Mouse (Mus musculus) liver, embryonic 14.5 days (tissue): Measurements from ENCODE around the gene Synpo2l. TPM values are rescaled to one million over a fixed set of nuclear protein-coding genes. Genes with fewer than 3 reads are reported as not detected.
A peak's percentile ranks its signal among the peaks of the same experiment; 100 is the strongest.

Source experiments
- ATAC-seq: fragments of 200-750 bp; cut with Nextera tagmentation; 2 replicates; pipeline ENCODE4 v1.8.0; 2017; ENCODE audit warnings: moderate number of reproducible peaks, mild to moderate bottlenecking, moderate library complexity; ENCODE audit not compliant: insufficient read depth
- DNase-seq, 3 experiments: peaks; one replicate each; pipeline ENCODE4 v3.0.0-alpha.2; 2012 to 2013; ENCODE audit warnings: low read depth in 3 of 3, low spot score in 3 of 3
- H3K27ac ChIP-seq: fragments of 300-500 bp; sonication (generic); 2 replicates; pipeline ENCODE4 v1.5.1; 2014; ENCODE audit warnings: moderate library complexity, mild to moderate bottlenecking, control low read depth, inconsistent platforms
- H3K27me3 ChIP-seq: fragments of 300-500 bp; sonication (generic); 2 replicates; pipeline ENCODE4 v1.6.1; 2014; ENCODE audit warnings: mild to moderate bottlenecking, low read length, moderate library complexity; ENCODE audit not compliant: control insufficient read depth, insufficient read depth
- H3K36me3 ChIP-seq: fragments of 300-500 bp; sonication (generic); replicated peaks from 2 replicates; pipeline ENCODE4 v1.6.1; 2014; ENCODE audit warnings: low read depth; ENCODE audit not compliant: control insufficient read depth, insufficient read depth
- H3K4me1 ChIP-seq, 2 experiments: fragments of 200-500 bp in 1 of 2; fragments of 300-500 bp in 1 of 2; sonication (generic) in 1 of 2; replicated peaks; 2 replicates each; pipeline ENCODE4 v1.6.1; 2012 to 2014; ENCODE audit warnings: antibody characterized with exemption in 1 of 2, inconsistent platforms in 1 of 2, low read length in 1 of 2; ENCODE audit not compliant: control insufficient read depth in 2 of 2, insufficient read depth in 2 of 2
- H3K4me2 ChIP-seq: fragments of 300-500 bp; sonication (generic); 2 replicates; pipeline ENCODE4 v1.6.1; 2014; ENCODE audit warnings: low read depth, mild to moderate bottlenecking, control low read depth, moderate library complexity
- H3K4me3 ChIP-seq, 2 experiments: fragments of 200-500 bp in 1 of 2; fragments of 300-500 bp in 1 of 2; sonication (generic) in 1 of 2; 2 replicates each; pipeline ENCODE4 v1.5.1; 2012 to 2014; ENCODE audit warnings: low read depth in 2 of 2, low read length in 2 of 2, mild to moderate bottlenecking in 2 of 2, control low read depth in 1 of 2, inconsistent platforms in 1 of 2, moderate library complexity in 1 of 2; ENCODE audit not compliant: insufficient read depth in 1 of 2
- H3K9ac ChIP-seq: fragments of 300-500 bp; sonication (generic); replicated peaks from 2 replicates; pipeline ENCODE4 v1.6.1; 2014; ENCODE audit warnings: mild to moderate bottlenecking, control low read depth, moderate library complexity
- H3K9me3 ChIP-seq: fragments of 300-500 bp; sonication (generic); 2 replicates; pipeline ENCODE4 v1.6.1; 2016; ENCODE audit warnings: low read length, mixed read lengths; ENCODE audit not compliant: control insufficient read depth
- CTCF ChIP-seq: IDR thresholded peaks from 2 replicates; pipeline ENCODE4 v1.5.1; 2016; ENCODE audit warnings: antibody characterized with exemption, low read depth, control low read depth
- EP300 ChIP-seq: IDR thresholded peaks from 2 replicates; pipeline ENCODE4 v1.6.1; 2016; ENCODE audit warnings: antibody characterized with exemption, low read depth
- WGBS: fragments of 180-500 bp; shearing (Covaris S2); extraction: QIAGEN DNeasy Blood & Tissue Kit; methylation state at CpG from one replicate; pipeline ENCODE4 v1.1.7; 2014; ENCODE audit not compliant: insufficient replicate concordance; 5-methylcytosine and 5-hydroxymethylcytosine counted together
- polyA plus RNA-seq, 2 experiments: library from polyadenylated mRNA; depleted of rRNA in 1 of 2; stranded (reverse) in 1 of 2; unstranded in 1 of 2; fragments of >200 nt; fragmentation: Nextera tagmentation in 1 of 2; extraction: Ambion mirVana in 1 of 2; gene quantifications; 2 replicates each; pipeline versions ENCODE4 v1.2.1 to v1.2.3; 2012 to 2014

The Synpo2l gene
- polyA plus RNA-seq, 2 experiments: 0.02 TPM; not detected in 1

- ATAC-seq (no peak), DNase-seq (no peak)
- Histone ChIP-seq H3K36me3 (peaks cover 53% of the 10 kb centered on the region), H3K27me3 (no peaks in the 10 kb centered on the region), H3K4me1 (peaks cover 19 to 25% of the 10 kb centered on the region in 2 experiments), H3K9ac (no peak overlapping the region), H3K27ac (no peak overlapping the region; the same call in 1 of the 2 replicates), H3K4me3 (no peak overlapping the region), H3K4me2 (0 out of 2 replicates have a peak overlapping the region, but pooled peaks have one; percentile 80), H3K9me3 (no peaks in the 10 kb centered on the region)
- 70% methylated on average over 10 of the region's 10 CpGs for WGBS
- TF ChIP-seq EP300 (no peak), CTCF (no peak)
Observed at GRCm38 (mm10) chr14:20693589-20694101, 25.5 kb upstream of the Synpo2l start.

- Histone ChIP-seq H3K4me3 (no peak overlapping the region), H3K9ac (no peak overlapping the region), H3K9me3 (no peaks in the 10 kb centered on the region), H3K27me3 (no peaks in the 10 kb centered on the region), H3K36me3 (peaks cover 67% of the 10 kb centered on the region), H3K27ac (no peak overlapping the region), H3K4me1 (peaks cover 12 to 20% of the 10 kb centered on the region in 2 experiments; a peak in 3 of 4 replicates), H3K4me2 (no peak overlapping the region)
- TF ChIP-seq EP300 (no peak), CTCF (no peak)
- no peak for DNase-seq
- ATAC-seq: no peak
- WGBS: 79% methylated on average over 6 of the region's 6 CpGs
Observed at GRCm38 (mm10) chr14:20691772-20692171, 23.6 kb upstream of the Synpo2l start.

GRCm38 (mm10) chr14:20689009-20689408 is 20.9 kb upstream of the Synpo2l start:
- TF ChIP-seq CTCF (no peak), EP300 (no peak)
- 80% methylated on average over 2 of the region's 2 CpGs for WGBS
- no peak overlapping the region for H3K9ac ChIP-seq

GRCm38 (mm10) chr14:20686576-20686975 is 18.4 kb upstream of the Synpo2l start:
- no peak overlapping the region for H3K4me3 ChIP-seq
- no peak overlapping the region for H3K4me2 ChIP-seq
- H3K27me3 ChIP-seq: no peaks in the 10 kb centered on the region
- H3K36me3 ChIP-seq: peaks cover 93% of the 10 kb centered on the region
- no peak overlapping the region for H3K9ac ChIP-seq
- H3K4me1 ChIP-seq: 0 out of 4 replicates have a peak, but pooled peaks cover 0 to 2% of the 10 kb centered on the region in 2 experiments
- DNase-seq (no peak), ATAC-seq (no peak)
- H3K9me3 ChIP-seq: no peaks in the 10 kb centered on the region
- 90% methylated on average over 3 of the region's 3 CpGs for WGBS
- H3K27ac ChIP-seq: no peak overlapping the region
- no peak for TF ChIP-seq CTCF
- no peak for TF ChIP-seq EP300

More at GRCm38 (mm10) chr14:20689009-20689408, 20.9 kb upstream of the Synpo2l start:
- DNase-seq: no peak
- ATAC-seq: no peak
- no peaks in the 10 kb centered on the region for H3K9me3 ChIP-seq
- H3K27ac ChIP-seq: no peak overlapping the region
- no peak overlapping the region for H3K4me3 ChIP-seq
- peaks cover 2 to 4% of the 10 kb centered on the region in 2 experiments; a peak in 2 of 4 replicates for H3K4me1 ChIP-seq
- no peaks in the 10 kb centered on the region for H3K27me3 ChIP-seq
- no peak overlapping the region for H3K4me2 ChIP-seq
- peaks cover 92% of the 10 kb centered on the region for H3K36me3 ChIP-seq

GRCm38 (mm10) chr14:20682498-20682897 is 14.3 kb upstream of the Synpo2l start:
- H3K4me3 ChIP-seq: no peak overlapping the region
- peaks cover 96% of the 10 kb centered on the region for H3K36me3 ChIP-seq
- H3K9me3 ChIP-seq: no peaks in the 10 kb centered on the region
- ATAC-seq (peak; percentile 48), DNase-seq (no peak)
- H3K27ac ChIP-seq: no peak overlapping the region
- H3K4me1 ChIP-seq: 0 out of 4 replicates have a peak, but pooled peaks cover 0 to 2% of the 10 kb centered on the region in 2 experiments
- WGBS: 59% methylated on average over 3 of the region's 3 CpGs
- TF ChIP-seq EP300 (no peak), CTCF (no peak)
- H3K4me2 ChIP-seq: no peak overlapping the region
- H3K27me3 ChIP-seq: no peaks in the 10 kb centered on the region
- H3K9ac ChIP-seq: no peak overlapping the region
